Mouse (Mus musculus): Measurements from ENCODE around the gene Strbp. TPM values are rescaled to one million over a fixed set of nuclear protein-coding genes. Genes with fewer than 3 reads are reported as not detected.

The Strbp gene
- polyA plus RNA-seq, 1 experiment from 2014 or later = 108 TPM

Small RNAs within 50 kb of the gene (microRNA-seq; reads per million reads assigned to microRNA genes)
- 0.69 reads per million for gene Mir5128

Other genes starting within 250 kb of the Strbp start
- 16.5 and 16.6 TPM in 2 replicates for gene Gpr21, start 187.5 kb downstream of the Strbp start, polyA plus RNA-seq (2015; fragmentation: Nextera tagmentation; extraction: Ambion mirVana)
- 4.2 and 5.3 TPM in 2 replicates for gene Crb2, start 72.4 kb upstream of the Strbp start, polyA plus RNA-seq (2015; fragmentation: Nextera tagmentation; extraction: Ambion mirVana)